Mouse (Mus musculus) lung, embryonic 15.5 days (tissue): Measurements from ENCODE around the gene Pax2. TPM values are rescaled to one million over a fixed set of nuclear protein-coding genes. Genes with fewer than 3 reads are reported as not detected.

ENCODE experiments used
- ATAC-seq: fragments of 200-750 bp; cut with Nextera tagmentation; 2 replicates; pipeline ENCODE4 v1.8.0; 2017; ENCODE audit warnings: moderate number of reproducible peaks, borderline replicate concordance; ENCODE audit not compliant: low FRiP score, low TSS enrichment; ENCODE audit errors: extremely low read depth
- H3K27ac ChIP-seq: fragments of 300-500 bp; sonication (generic); 2 replicates; pipeline ENCODE4 v1.5.1; 2015; ENCODE audit warnings: moderate library complexity, mild to moderate bottlenecking, inconsistent platforms
- H3K27me3 ChIP-seq: fragments of 300-500 bp; sonication (generic); 2 replicates; pipeline ENCODE4 v1.6.1; 2015; ENCODE audit warnings: inconsistent platforms
- H3K36me3 ChIP-seq: fragments of 300-500 bp; sonication (generic); 2 replicates; pipeline ENCODE4 v1.6.1; 2015; ENCODE audit warnings: inconsistent platforms
- H3K4me1 ChIP-seq: fragments of 300-500 bp; sonication (generic); 2 replicates; pipeline ENCODE4 v1.6.1; 2015; ENCODE audit warnings: inconsistent platforms
- H3K4me2 ChIP-seq: fragments of 300-500 bp; sonication (generic); 2 replicates; pipeline ENCODE4 v1.6.1; 2015; ENCODE audit warnings: inconsistent platforms, mild to moderate bottlenecking, moderate library complexity
- H3K4me3 ChIP-seq: fragments of 300-500 bp; sonication (generic); 2 replicates; pipeline ENCODE4 v1.5.1; 2015; ENCODE audit warnings: mild to moderate bottlenecking, inconsistent platforms
- H3K9ac ChIP-seq: fragments of 300-500 bp; sonication (generic); 2 replicates; pipeline ENCODE4 v1.6.1; 2015; ENCODE audit warnings: inconsistent platforms
- H3K9me3 ChIP-seq: fragments of 300-500 bp; sonication (generic); 2 replicates; pipeline ENCODE4 v1.6.1; 2016; ENCODE audit warnings: inconsistent platforms
- WGBS: fragments of 180-500 bp; shearing (Covaris S2); methylation state at CpG from one replicate; pipeline ENCODE4 v1.1.7; 2015; 5-methylcytosine and 5-hydroxymethylcytosine counted together
- polyA plus RNA-seq: library from polyadenylated mRNA; unstranded; fragments of >200 nt; fragmentation: Nextera tagmentation; extraction: Ambion mirVana; gene quantifications from 2 replicates; pipeline ENCODE4 v1.2.1, GENCODE M21; 2015

The Pax2 gene
- polyA plus RNA-seq, 1 experiment from 2014 or later: 0.10 TPM

DNA sequence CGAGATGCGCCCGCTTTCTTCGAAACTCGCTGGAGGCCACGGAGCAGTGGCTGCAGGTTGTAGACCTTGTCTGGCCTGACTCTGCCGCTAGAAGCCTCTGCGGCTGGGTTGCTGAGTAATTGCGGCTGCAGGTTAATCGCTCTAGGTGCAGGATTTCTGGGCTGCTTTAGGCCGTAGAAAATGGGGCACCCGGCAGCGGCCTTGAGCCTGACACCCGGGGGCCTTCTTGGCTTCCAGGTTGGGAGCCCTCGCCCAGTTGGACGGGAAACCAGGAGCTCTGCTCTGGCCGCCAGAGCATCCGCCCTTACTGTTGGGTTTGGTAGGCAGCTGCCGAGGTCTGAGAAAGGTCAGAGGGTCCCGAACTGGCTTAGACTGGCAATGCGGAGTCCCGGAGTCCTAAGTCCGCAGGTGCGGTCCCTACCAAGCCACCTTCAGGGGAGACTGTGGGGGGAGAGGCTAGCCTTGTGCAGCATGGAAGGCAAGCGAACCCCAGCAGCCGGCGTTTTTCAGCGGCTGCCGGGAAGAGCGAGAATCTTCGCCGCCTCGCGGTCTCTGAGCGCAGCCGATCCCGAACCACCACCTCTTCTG lies 3.8 kb downstream of the Pax2 start:
- WGBS: under 1% methylated on average over 37 of the region's 37 CpGs
- H3K4me2 ChIP-seq: no peak overlapping the region
- no peaks in the 10 kb centered on the region for H3K36me3 ChIP-seq
- no peak for ATAC-seq
- no peak overlapping the region for H3K27ac ChIP-seq
- peaks cover 28% of the 10 kb centered on the region for H3K4me1 ChIP-seq
- no peak overlapping the region for H3K4me3 ChIP-seq
- peaks cover 98% of the 10 kb centered on the region for H3K27me3 ChIP-seq
- H3K9ac ChIP-seq: no peak overlapping the region
- H3K9me3 ChIP-seq: no peaks in the 10 kb centered on the region

DNA sequence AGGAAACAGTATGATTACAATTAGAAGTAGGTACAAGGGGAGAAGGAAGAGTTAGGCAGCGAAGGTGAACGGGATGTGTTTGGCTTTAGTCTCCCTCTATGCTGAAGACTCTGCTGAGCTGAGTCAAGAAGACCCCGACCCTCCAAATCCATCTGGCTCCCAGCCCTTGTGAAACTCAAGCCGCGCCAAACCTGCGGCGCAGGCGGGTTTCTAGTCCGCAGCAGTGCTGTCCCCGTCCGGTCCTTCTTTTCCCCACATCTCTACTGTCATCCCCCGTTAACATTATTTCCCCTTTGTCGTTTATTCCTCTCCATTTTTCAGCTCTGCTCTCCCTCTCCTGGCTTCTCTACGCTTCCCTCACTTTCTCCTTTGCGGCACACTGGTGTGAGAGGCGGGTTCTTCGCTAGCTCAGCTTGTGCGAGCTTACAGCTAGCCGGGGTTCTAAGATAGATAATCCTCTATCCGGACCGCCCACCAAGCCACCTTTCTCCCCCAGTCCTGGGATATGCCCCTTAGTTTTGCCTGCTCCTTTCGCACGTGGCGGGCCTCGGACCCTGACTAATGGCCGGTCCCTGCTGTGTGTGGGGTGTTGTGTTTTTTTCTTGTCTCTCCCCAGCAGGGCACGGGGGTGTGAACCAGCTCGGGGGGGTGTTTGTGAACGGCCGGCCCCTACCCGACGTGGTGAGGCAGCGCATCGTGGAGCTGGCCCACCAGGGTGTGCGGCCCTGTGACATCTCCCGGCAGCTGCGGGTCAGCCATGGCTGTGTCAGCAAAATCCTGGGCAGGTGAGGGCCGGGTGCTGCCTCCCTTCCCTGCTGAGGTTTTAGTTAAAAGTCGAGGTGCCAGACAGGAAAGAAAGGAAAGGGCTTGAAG lies 4.7 kb downstream of the Pax2 start:
- H3K9ac ChIP-seq: no peak overlapping the region
- no peaks in the 10 kb centered on the region for H3K36me3 ChIP-seq
- no peak overlapping the region for H3K4me2 ChIP-seq
- H3K4me3 ChIP-seq: no peak overlapping the region
- H3K27me3 ChIP-seq: peaks cover 98% of the 10 kb centered on the region
- ATAC-seq: no peak
- no peak overlapping the region for H3K27ac ChIP-seq
- H3K4me1 ChIP-seq: peaks cover 20% of the 10 kb centered on the region
- no peaks in the 10 kb centered on the region for H3K9me3 ChIP-seq
- WGBS: 2% methylated on average over 39 of the region's 39 CpGs

DNA sequence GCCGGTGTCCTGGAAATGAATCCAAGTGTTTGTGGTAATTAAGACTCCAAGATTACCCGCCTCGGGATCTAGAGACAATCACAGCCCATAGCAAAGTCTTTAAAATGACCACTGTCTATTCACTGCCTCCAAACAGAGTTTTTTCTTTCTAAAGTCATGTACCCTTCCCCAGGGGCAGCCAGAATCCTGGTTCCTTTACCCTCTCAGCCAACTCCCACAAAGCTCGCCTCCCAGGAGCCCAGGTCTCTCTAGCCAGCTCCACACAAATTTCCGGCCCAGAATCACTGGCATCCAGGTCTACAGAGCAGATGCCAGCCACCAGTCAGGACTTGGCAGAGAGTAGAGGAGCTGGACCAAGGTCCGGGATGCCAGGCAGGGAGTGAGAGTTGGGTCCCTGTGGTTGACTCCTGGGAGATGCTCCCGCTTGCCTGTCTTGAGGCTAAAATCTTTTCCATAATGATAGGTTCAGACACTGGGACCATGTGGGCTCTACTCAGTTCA lies 6.3 kb downstream of the Pax2 start:
- H3K4me3 ChIP-seq: no peak overlapping the region
- WGBS: 34% methylated on average over 7 of the region's 7 CpGs

GRCm38 (mm10) chr19:44770268-44771050 lies 14.6 kb downstream of the Pax2 start:
- 56% methylated on average over 6 of the region's 6 CpGs for WGBS

More for the DNA sequence above, 6.3 kb downstream of the Pax2 start:
- Histone ChIP-seq H3K4me2 (no peak overlapping the region), H3K27me3 (peaks cover 96% of the 10 kb centered on the region), H3K36me3 (no peaks in the 10 kb centered on the region), H3K27ac (no peak overlapping the region), H3K9me3 (no peaks in the 10 kb centered on the region), H3K4me1 (peaks cover 3% of the 10 kb centered on the region; the same call in 1 of the 2 replicates), H3K9ac (no peak overlapping the region)
- no peak for ATAC-seq

GRCm38 (mm10) chr19:44771499-44771898 lies 15.7 kb downstream of the Pax2 start:
- Histone ChIP-seq H3K9me3 (no peaks in the 10 kb centered on the region), H3K27me3 (peaks cover 20% of the 10 kb centered on the region), H3K27ac (no peak overlapping the region), H3K4me2 (no peak overlapping the region), H3K36me3 (no peaks in the 10 kb centered on the region), H3K4me1 (no peaks in the 10 kb centered on the region), H3K4me3 (no peak overlapping the region), H3K9ac (no peak overlapping the region)
- 67% methylated on average over 13 of the region's 13 CpGs for WGBS
- no peak for ATAC-seq

More at GRCm38 (mm10) chr19:44770268-44771050, 14.6 kb downstream of the Pax2 start:
- H3K4me3 ChIP-seq: no peak overlapping the region
- H3K9me3 ChIP-seq: no peaks in the 10 kb centered on the region
- no peaks in the 10 kb centered on the region for H3K36me3 ChIP-seq
- no peak overlapping the region for H3K4me2 ChIP-seq
- H3K9ac ChIP-seq: no peak overlapping the region
- no peaks in the 10 kb centered on the region for H3K4me1 ChIP-seq
- peaks cover 28% of the 10 kb centered on the region for H3K27me3 ChIP-seq
- ATAC-seq: no peak
- no peak overlapping the region for H3K27ac ChIP-seq

GRCm38 (mm10) chr19:44781987-44782386 lies 26.1 kb downstream of the Pax2 start:
- Histone ChIP-seq H3K4me3 (no peak overlapping the region), H3K4me1 (no peaks in the 10 kb centered on the region), H3K27ac (no peak overlapping the region), H3K4me2 (no peak overlapping the region), H3K36me3 (no peaks in the 10 kb centered on the region), H3K9me3 (no peaks in the 10 kb centered on the region), H3K27me3 (peaks cover 29% of the 10 kb centered on the region), H3K9ac (no peak overlapping the region)
- 34% methylated on average over 3 of the region's 3 CpGs for WGBS
- no peak for ATAC-seq

GRCm38 (mm10) chr19:44784391-44784790 lies 28.5 kb downstream of the Pax2 start:
- Histone ChIP-seq H3K4me1 (no peaks in the 10 kb centered on the region), H3K27me3 (peaks cover 29% of the 10 kb centered on the region), H3K27ac (no peak overlapping the region), H3K4me2 (no peak overlapping the region), H3K4me3 (no peak overlapping the region), H3K9me3 (no peaks in the 10 kb centered on the region), H3K9ac (no peak overlapping the region), H3K36me3 (no peaks in the 10 kb centered on the region)
- no peak for ATAC-seq
- 35% methylated on average over 4 of the region's 4 CpGs for WGBS

- no peak overlapping the region for H3K4me2 ChIP-seq
- WGBS: 77% methylated on average over 7 of the region's 8 CpGs
- H3K27ac ChIP-seq: no peak overlapping the region
- no peak overlapping the region for H3K9ac ChIP-seq
- H3K36me3 ChIP-seq: no peaks in the 10 kb centered on the region
- H3K4me3 ChIP-seq: no peak overlapping the region
- no peaks in the 10 kb centered on the region for H3K4me1 ChIP-seq
- H3K9me3 ChIP-seq: no peaks in the 10 kb centered on the region
- no peak for ATAC-seq
- H3K27me3 ChIP-seq: peaks cover 32% of the 10 kb centered on the region
Observed at GRCm38 (mm10) chr19:44788488-44788887, 32.6 kb downstream of the Pax2 start.

DNA sequence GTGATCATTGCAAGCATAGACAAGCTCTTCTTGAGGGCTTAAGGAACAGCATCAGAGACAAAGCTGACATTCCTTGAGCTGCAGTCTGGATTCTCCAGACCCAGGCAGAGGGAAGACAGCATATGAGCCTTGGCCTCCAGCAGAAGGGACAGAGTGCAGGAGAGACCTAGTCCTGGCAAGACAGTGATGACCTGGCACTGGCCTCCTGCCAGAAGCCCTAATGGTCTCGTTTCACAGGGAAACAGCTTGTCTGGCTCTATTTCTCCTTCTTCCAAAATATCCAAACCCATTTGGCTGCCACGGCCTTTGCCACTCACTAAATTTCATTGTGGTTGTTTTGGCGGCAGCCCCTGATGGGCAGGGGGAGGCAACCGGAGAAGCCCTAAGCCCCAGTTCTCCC lies 36.1 kb downstream of the Pax2 start:
- peaks cover 7% of the 10 kb centered on the region for H3K27me3 ChIP-seq
- no peaks in the 10 kb centered on the region for H3K9me3 ChIP-seq
- H3K4me2 ChIP-seq: no peak overlapping the region
- no peak overlapping the region for H3K4me3 ChIP-seq
- 42% methylated on average over 4 of the region's 4 CpGs for WGBS
- H3K9ac ChIP-seq: no peak overlapping the region
- H3K36me3 ChIP-seq: no peaks in the 10 kb centered on the region
- no peak overlapping the region for H3K27ac ChIP-seq
- no peaks in the 10 kb centered on the region for H3K4me1 ChIP-seq
- ATAC-seq: no peak

GRCm38 (mm10) chr19:44797110-44798060 lies 41.5 kb downstream of the Pax2 start:
- Histone ChIP-seq H3K9me3 (no peaks in the 10 kb centered on the region), H3K4me1 (no peaks in the 10 kb centered on the region), H3K27ac (no peak overlapping the region), H3K9ac (no peak overlapping the region), H3K36me3 (no peaks in the 10 kb centered on the region), H3K27me3 (no peaks in the 10 kb centered on the region), H3K4me3 (no peak overlapping the region), H3K4me2 (no peak overlapping the region)
- 22% methylated on average over 21 of the region's 21 CpGs for WGBS
- no peak for ATAC-seq

GRCm38 (mm10) chr19:44798731-44799130 lies 42.9 kb downstream of the Pax2 start:
- 86% methylated on average over 6 of the region's 6 CpGs for WGBS
- Histone ChIP-seq H3K9me3 (no peaks in the 10 kb centered on the region), H3K9ac (no peak overlapping the region), H3K27me3 (no peaks in the 10 kb centered on the region), H3K27ac (no peak overlapping the region), H3K36me3 (no peaks in the 10 kb centered on the region), H3K4me2 (no peak overlapping the region), H3K4me1 (no peaks in the 10 kb centered on the region), H3K4me3 (no peak overlapping the region)
- no peak for ATAC-seq
